Mouse (Mus musculus) testis, adult 2 months (tissue): ENCODE measurements around the gene Asap3. TPM values are rescaled to one million over a fixed set of nuclear protein-coding genes. Genes with fewer than 3 reads are reported as not detected.
A peak's percentile ranks its signal among the peaks of the same experiment; 100 is the strongest.

Source experiments
- H3K27ac ChIP-seq: fragments of 200-500 bp; 2 replicates; pipeline ENCODE4 v1.5.1; 2012; ENCODE audit warnings: low read depth, low read length; ENCODE audit not compliant: control insufficient read depth, insufficient read depth
- H3K27me3 ChIP-seq: fragments of 200-500 bp; 2 replicates; pipeline ENCODE4 v1.6.1; 2012; ENCODE audit warnings: mild to moderate bottlenecking, low read length, moderate library complexity; ENCODE audit not compliant: control insufficient read depth, insufficient read depth
- H3K36me3 ChIP-seq: fragments of 200-500 bp; 2 replicates; pipeline ENCODE4 v1.6.1; 2012; ENCODE audit warnings: mild to moderate bottlenecking, low read length; ENCODE audit not compliant: control insufficient read depth, insufficient read depth
- H3K4me1 ChIP-seq: fragments of 200-500 bp; 2 replicates; pipeline ENCODE4 v1.6.1; 2012; ENCODE audit warnings: low read length; ENCODE audit not compliant: control insufficient read depth, insufficient read depth
- H3K4me3 ChIP-seq: fragments of 200-500 bp; 2 replicates; pipeline ENCODE4 v1.5.1; 2012; ENCODE audit warnings: low read depth, mild to moderate bottlenecking, low read length, moderate library complexity, mixed read lengths; ENCODE audit not compliant: control insufficient read depth
- CTCF ChIP-seq: fragments of 200-500 bp; IDR thresholded peaks from 2 replicates; pipeline ENCODE4 v1.5.1; 2012; ENCODE audit warnings: low read depth, mild to moderate bottlenecking, inconsistent platforms, low read length, moderate library complexity; ENCODE audit not compliant: control insufficient read depth, insufficient read depth, insufficient replicate concordance
- POLR2A ChIP-seq: fragments of 200-500 bp; IDR thresholded peaks from 2 replicates; pipeline ENCODE4 v1.6.1; 2012; ENCODE audit warnings: low read depth, mild to moderate bottlenecking, inconsistent platforms, low read length, moderate library complexity; ENCODE audit not compliant: control insufficient read depth
- polyA plus RNA-seq: library from polyadenylated mRNA; depleted of rRNA; stranded (reverse); fragments of >200 nt; gene quantifications from 2 replicates; pipeline ENCODE4 v1.2.3, GENCODE M21; 2012

Asap3 gene
- polyA plus RNA-seq, 1 experiment: 4.1 TPM

GRCm38 (mm10) chr4:136185375-136185774 is 20.8 kb upstream of the Asap3 start:
- Histone ChIP-seq H3K27me3 (no peaks in the 10 kb centered on the region; the same call in 1 of the 2 replicates), H3K4me1 (peaks cover 8% of the 10 kb centered on the region), H3K27ac (no peak overlapping the region), H3K36me3 (no peaks in the 10 kb centered on the region), H3K4me3 (no peak overlapping the region)
- no peak for TF ChIP-seq POLR2A
- no peak for TF ChIP-seq CTCF

GRCm38 (mm10) chr4:136186315-136186714 is 19.9 kb upstream of the Asap3 start:
- Histone ChIP-seq H3K4me1 (no peaks in the 10 kb centered on the region), H3K4me3 (no peak overlapping the region), H3K27ac (no peak overlapping the region), H3K27me3 (no peaks in the 10 kb centered on the region), H3K36me3 (no peaks in the 10 kb centered on the region)
- TF ChIP-seq POLR2A (no peak), CTCF (no peak)

GRCm38 (mm10) chr4:136186739-136187472 is 19.3 kb upstream of the Asap3 start:
- H3K27ac ChIP-seq: no peak overlapping the region
- TF ChIP-seq CTCF (no peak), POLR2A (no peak)
- H3K36me3 ChIP-seq: no peaks in the 10 kb centered on the region
- no peaks in the 10 kb centered on the region for H3K27me3 ChIP-seq
- H3K4me1 ChIP-seq: no peaks in the 10 kb centered on the region
- H3K4me3 ChIP-seq: peak overlapping the region; percentile 8; the same call in 1 of the 2 replicates

- no peak overlapping the region for H3K27ac ChIP-seq
- no peak overlapping the region for H3K4me3 ChIP-seq
- no peaks in the 10 kb centered on the region for H3K4me1 ChIP-seq
- no peaks in the 10 kb centered on the region for H3K36me3 ChIP-seq
- H3K27me3 ChIP-seq: no peaks in the 10 kb centered on the region
- TF ChIP-seq POLR2A (no peak), CTCF (no peak)
Observed at GRCm38 (mm10) chr4:136188973-136189737, 17.0 kb upstream of the Asap3 start.

GRCm38 (mm10) chr4:136189912-136190311 is 16.3 kb upstream of the Asap3 start:
- Histone ChIP-seq H3K27me3 (no peaks in the 10 kb centered on the region), H3K36me3 (no peaks in the 10 kb centered on the region), H3K27ac (no peak overlapping the region), H3K4me1 (no peaks in the 10 kb centered on the region), H3K4me3 (no peak overlapping the region)
- no peak for TF ChIP-seq CTCF
- TF ChIP-seq POLR2A: no peak

- Histone ChIP-seq H3K4me3 (no peak overlapping the region), H3K36me3 (no peaks in the 10 kb centered on the region), H3K27ac (no peak overlapping the region), H3K4me1 (no peaks in the 10 kb centered on the region), H3K27me3 (no peaks in the 10 kb centered on the region)
- no peak for TF ChIP-seq POLR2A
Observed at GRCm38 (mm10) chr4:136193571-136193970, 12.6 kb upstream of the Asap3 start.

- no peak overlapping the region for H3K27ac ChIP-seq
- no peak for TF ChIP-seq POLR2A
- no peak for TF ChIP-seq CTCF
- H3K27me3 ChIP-seq: no peaks in the 10 kb centered on the region
- no peaks in the 10 kb centered on the region for H3K4me1 ChIP-seq
- H3K36me3 ChIP-seq: no peaks in the 10 kb centered on the region
- H3K4me3 ChIP-seq: no peak overlapping the region
Observed at GRCm38 (mm10) chr4:136195029-136195428, 11.1 kb upstream of the Asap3 start.
